Mouse (Mus musculus): ENCODE data around the gene Cacna1c.

GRCm38 (mm10) chr6:118608906-118609305 lies 587.3 kb downstream of the Cacna1c start:
- TF ChIP-seq GATA1 (IDR thresholded peaks at IDR 0.05; ENCODE audit: borderline replicate concordance, low read length) (no peak), FLI1 (IDR thresholded peaks at IDR 0.05; ENCODE audit: low read length) (no peak)

Data from megakaryocyte, embryonic 14.5 days (primary cell).